Mouse (Mus musculus): ENCODE data around the gene Shisal1. TPM values are rescaled to one million over a fixed set of nuclear protein-coding genes. Genes with fewer than 3 reads are reported as not detected.

Shisal1 gene
- polyA plus RNA-seq (2021), result 0.01 TPM

GRCm38 (mm10) chr15:84446997-84447396 lies at the start of gene Shisal1:
TSS of gene Shisal1 (minus strand) at chr15:84447097.
- POLR2A ChIA-PET, result no interaction called here

GRCm38 (mm10) chr15:84490486-84490885 lies 43.6 kb upstream of the Shisal1 start:
- DNase-seq (ENCODE audit: low read depth, low spot score) (no peak), ATAC-seq (no peak)
- POLR2A ChIA-PET, result no interaction called here
- CTCF ChIA-PET, result interaction anchor here (1.6 kb wide), 1 partner anchor 47 kb away, joined by 4 read pairs; no protein-coding TSS in a partner anchor
- no peak for TF ChIP-seq CTCF (IDR thresholded peaks at IDR 0.05)
- no peaks in the 10 kb centered on the region for H3K27me3 ChIP-seq
- in situ Hi-C loops (cut with MboI; ENCODE audit: low pct_unique_long_range_greater_than_20kb), result no loop called here

More at GRCm38 (mm10) chr15:84446997-84447396, at the start of gene Shisal1:
- DNase-seq (ENCODE audit: low read depth, low spot score) (no peak), ATAC-seq (no peak)
- H3K27me3 ChIP-seq, result peaks cover 29% of the 10 kb centered on the region
- CTCF ChIA-PET, result no interaction called here
- no peak for TF ChIP-seq CTCF (IDR thresholded peaks at IDR 0.05)
- in situ Hi-C loops (cut with MboI; ENCODE audit: low pct_unique_long_range_greater_than_20kb), result no loop called here

- ChIA-PET POLR2A (no interaction called here), CTCF (no interaction called here)
- DNase-seq (ENCODE audit: low read depth, low spot score), result no peak
- H3K27me3 ChIP-seq, result peaks cover 2% of the 10 kb centered on the region
- no peak for ATAC-seq
- in situ Hi-C loops (cut with MboI; ENCODE audit: low pct_unique_long_range_greater_than_20kb), result no loop called here
- TF ChIP-seq CTCF (IDR thresholded peaks at IDR 0.05), result no peak
These were observed 37.4 kb upstream of the Shisal1 start for GRCm38 (mm10) chr15:84484255-84484654.

GRCm38 (mm10) chr15:84483622-84484021 lies 36.7 kb upstream of the Shisal1 start:
- ATAC-seq (no peak), DNase-seq (ENCODE audit: low read depth, low spot score) (no peak)
- TF ChIP-seq CTCF (IDR thresholded peaks at IDR 0.05), result no peak
- peaks cover 2% of the 10 kb centered on the region for H3K27me3 ChIP-seq
- ChIA-PET POLR2A (no interaction called here), CTCF (no interaction called here)
- in situ Hi-C loops (cut with MboI; ENCODE audit: low pct_unique_long_range_greater_than_20kb), result no loop called here

GRCm38 (mm10) chr15:84481259-84481877 lies 34.5 kb upstream of the Shisal1 start:
- CTCF ChIA-PET, result no interaction called here
- no peak for DNase-seq (ENCODE audit: low read depth, low spot score)
- ATAC-seq, result no peak
- TF ChIP-seq CTCF (IDR thresholded peaks at IDR 0.05), result no peak
- in situ Hi-C loops (cut with MboI; ENCODE audit: low pct_unique_long_range_greater_than_20kb), result no loop called here
- POLR2A ChIA-PET, result no interaction called here
- H3K27me3 ChIP-seq, result peaks cover 2% of the 10 kb centered on the region

GRCm38 (mm10) chr15:84469391-84469790 lies 22.5 kb upstream of the Shisal1 start:
- no peaks in the 10 kb centered on the region for H3K27me3 ChIP-seq
- ChIA-PET CTCF (interaction anchor here (1.4 kb wide), 1 partner anchor 19 kb away, joined by 3 read pairs; no protein-coding TSS in a partner anchor), POLR2A (no interaction called here)
- ATAC-seq, result no peak
- no peak for DNase-seq (ENCODE audit: low read depth, low spot score)
- TF ChIP-seq CTCF (IDR thresholded peaks at IDR 0.05), result no peak
- in situ Hi-C loops (cut with MboI; ENCODE audit: low pct_unique_long_range_greater_than_20kb), result no loop called here

GRCm38 (mm10) chr15:84467761-84468160 lies 20.9 kb upstream of the Shisal1 start:
- in situ Hi-C loops (cut with MboI; ENCODE audit: low pct_unique_long_range_greater_than_20kb), result no loop called here
- no peak for TF ChIP-seq CTCF (IDR thresholded peaks at IDR 0.05)
- H3K27me3 ChIP-seq, result peaks cover 5% of the 10 kb centered on the region
- POLR2A ChIA-PET, result interaction anchor here (0.9 kb wide), 1 partner anchor 8 kb away, joined by 3 read pairs; no protein-coding TSS in a partner anchor
- DNase-seq (ENCODE audit: low read depth, low spot score) (no peak), ATAC-seq (no peak)
- CTCF ChIA-PET, result interaction anchor here (1.0 kb wide), 1 partner anchor 11 kb away, joined by 3 read pairs; no protein-coding TSS in a partner anchor

GRCm38 (mm10) chr15:84466458-84467267 lies 19.8 kb upstream of the Shisal1 start:
- in situ Hi-C loops (cut with MboI; ENCODE audit: low pct_unique_long_range_greater_than_20kb), result no loop called here
- no peak for TF ChIP-seq CTCF (IDR thresholded peaks at IDR 0.05)
- POLR2A ChIA-PET, result interaction anchor here (0.9 kb wide), 1 partner anchor 9 kb away, joined by 3 read pairs; no protein-coding TSS in a partner anchor
- CTCF ChIA-PET, result interaction anchor here (1.0 kb wide), 1 partner anchor 10 kb away, joined by 3 read pairs; no protein-coding TSS in a partner anchor
- DNase-seq (ENCODE audit: low read depth, low spot score) (no peak), ATAC-seq (no peak)
- H3K27me3 ChIP-seq, result peaks cover 5% of the 10 kb centered on the region

- DNase-seq (ENCODE audit: low read depth, low spot score), result no peak
- in situ Hi-C loops (cut with MboI; ENCODE audit: low pct_unique_long_range_greater_than_20kb), result no loop called here
- CTCF ChIA-PET, result no interaction called here
- no peak for ATAC-seq
- TF ChIP-seq CTCF (IDR thresholded peaks at IDR 0.05), result no peak
- POLR2A ChIA-PET, result no interaction called here
- peaks cover 5% of the 10 kb centered on the region for H3K27me3 ChIP-seq
These were observed 14.5 kb upstream of the Shisal1 start for GRCm38 (mm10) chr15:84461429-84461828.

GRCm38 (mm10) chr15:84458983-84459382 lies 12.1 kb upstream of the Shisal1 start:
- in situ Hi-C loops (cut with MboI; ENCODE audit: low pct_unique_long_range_greater_than_20kb), result no loop called here
- ChIA-PET POLR2A (interaction anchor here (0.6 kb wide), 1 partner anchor 82 kb away, joined by 3 read pairs; no protein-coding TSS in a partner anchor), CTCF (no interaction called here)
- no peak for ATAC-seq
- no peak for TF ChIP-seq CTCF (IDR thresholded peaks at IDR 0.05)
- no peak for DNase-seq (ENCODE audit: low read depth, low spot score)
- H3K27me3 ChIP-seq, result peaks cover 5% of the 10 kb centered on the region

GRCm38 (mm10) chr15:84455286-84455685 lies 8.4 kb upstream of the Shisal1 start:
- H3K27me3 ChIP-seq, result no peaks in the 10 kb centered on the region
- no peak for TF ChIP-seq CTCF (IDR thresholded peaks at IDR 0.05)
- ChIA-PET POLR2A (no interaction called here), CTCF (no interaction called here)
- ATAC-seq (no peak), DNase-seq (ENCODE audit: low read depth, low spot score) (no peak)
- in situ Hi-C loops (cut with MboI; ENCODE audit: low pct_unique_long_range_greater_than_20kb), result no loop called here
